Mouse (Mus musculus) limb, embryonic 15.5 days (tissue): ENCODE results near the gene Olfr707. TPM values are rescaled to one million over a fixed set of nuclear protein-coding genes. Genes with fewer than 3 reads are reported as not detected.
"Not testable (repeated sequence)": the region's sequence is repeated elsewhere in the genome, so short reads cannot be mapped to it uniquely, and the experiment has no call there.

ENCODE experiments used
- ATAC-seq: fragments of 200-750 bp; cut with Nextera tagmentation; 2 replicates; pipeline ENCODE4 v1.8.0; 2017; ENCODE audit warnings: low read depth, moderate TSS enrichment; ENCODE audit not compliant: insufficient number of reproducible peaks, low FRiP score, low TSS enrichment
- H3K27ac ChIP-seq: fragments of 300-500 bp; sonication (generic); 2 replicates; pipeline ENCODE4 v1.5.1; 2015; ENCODE audit warnings: moderate library complexity, mild to moderate bottlenecking, inconsistent platforms
- H3K27me3 ChIP-seq: fragments of 300-500 bp; sonication (generic); 2 replicates; pipeline ENCODE4 v1.6.1; 2015; ENCODE audit warnings: inconsistent platforms
- H3K36me3 ChIP-seq: fragments of 300-500 bp; sonication (generic); 2 replicates; pipeline ENCODE4 v1.6.1; 2015; ENCODE audit warnings: inconsistent platforms
- H3K4me1 ChIP-seq: fragments of 300-500 bp; sonication (generic); 2 replicates; pipeline ENCODE4 v1.6.1; 2015; ENCODE audit warnings: inconsistent platforms
- H3K4me2 ChIP-seq: fragments of 300-500 bp; sonication (generic); 2 replicates; pipeline ENCODE4 v1.6.1; 2015; ENCODE audit warnings: mild to moderate bottlenecking, inconsistent platforms
- H3K4me3 ChIP-seq: fragments of 300-500 bp; sonication (generic); 2 replicates; pipeline ENCODE4 v1.5.1; 2015; ENCODE audit warnings: mild to moderate bottlenecking, inconsistent platforms
- H3K9ac ChIP-seq: fragments of 300-500 bp; sonication (generic); 2 replicates; pipeline ENCODE4 v1.6.1; 2015; ENCODE audit warnings: inconsistent platforms
- H3K9me3 ChIP-seq: fragments of 300-500 bp; sonication (generic); 2 replicates; pipeline ENCODE4 v1.6.1; 2016; ENCODE audit warnings: inconsistent platforms
- WGBS: fragments of 180-500 bp; shearing (Covaris S2); methylation state at CpG from one replicate; pipeline ENCODE4 v1.1.7; 2015; 5-methylcytosine and 5-hydroxymethylcytosine counted together
- polyA plus RNA-seq: library from polyadenylated mRNA; unstranded; fragments of >200 nt; fragmentation: Nextera tagmentation; extraction: Ambion mirVana; gene quantifications from 2 replicates; pipeline ENCODE4 v1.2.1, GENCODE M21; 2015

The Olfr707 gene
- polyA plus RNA-seq, result not detected in 2 replicates

DNA sequence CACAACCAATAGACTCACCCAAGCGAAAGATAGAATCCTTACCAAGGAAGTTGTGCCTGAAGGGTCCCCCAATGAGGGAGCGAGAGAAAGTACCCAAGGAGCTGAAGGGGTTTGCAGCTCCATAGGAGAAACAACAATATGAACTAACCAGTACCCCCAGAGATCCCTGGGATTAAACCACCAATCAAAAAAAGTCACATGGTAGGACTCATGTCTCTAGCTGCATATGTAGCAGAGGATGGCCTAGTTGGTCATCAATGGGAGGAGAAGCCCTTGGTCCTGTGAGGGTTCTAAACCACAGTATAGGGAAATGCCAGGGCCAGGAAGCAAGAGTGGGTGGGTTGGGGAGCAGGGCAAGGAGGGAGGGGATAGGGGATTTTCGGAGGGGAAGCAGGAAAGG, at the start of gene Olfr707:
Gene Olfr707, minus strand, starts transcription at position 101 of the 400 bp plus-strand sequence.
- not testable (repeated sequence) for H3K27ac ChIP-seq, H3K4me1 ChIP-seq, H3K27me3 ChIP-seq, H3K36me3 ChIP-seq, H3K9me3 ChIP-seq, H3K9ac ChIP-seq, ATAC-seq, H3K4me3 ChIP-seq, H3K4me2 ChIP-seq
- 86% methylated on average over 3 of the region's 3 CpGs for WGBS

DNA sequence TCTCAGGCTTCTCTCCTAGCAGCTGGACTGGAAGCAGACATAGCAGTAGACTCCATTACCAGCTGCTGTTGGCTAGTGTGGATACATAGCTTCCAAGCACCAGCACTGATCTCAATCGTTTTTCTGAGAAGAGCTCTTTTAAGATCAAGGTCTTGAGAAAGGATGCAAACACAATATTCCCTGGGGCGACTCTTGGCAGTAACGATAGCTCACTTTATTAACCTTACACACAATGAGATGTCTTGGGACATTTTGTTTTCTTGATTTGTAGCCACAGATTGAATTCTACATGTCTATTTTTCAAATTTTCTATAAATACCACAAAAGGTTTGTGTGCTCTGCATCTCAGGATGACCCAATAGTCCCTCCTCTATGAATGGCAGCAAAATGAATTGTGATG, 47.2 kb upstream of the Olfr707 start, which contains the start of gene Olfr710:
Gene Olfr710, minus strand, starts transcription at position 101 of the 400 bp plus-strand sequence.
- H3K4me1 ChIP-seq, result no peaks in the 10 kb centered on the region
- no peak within 1 kb of the TSS for H3K4me2 ChIP-seq
- no peak within 1 kb of the TSS for H3K4me3 ChIP-seq
- no peaks in the 10 kb centered on the region for H3K36me3 ChIP-seq
- H3K9me3 ChIP-seq, result no peaks in the 10 kb centered on the region
- H3K27me3 ChIP-seq, result no peaks in the 10 kb centered on the region
- ATAC-seq, result no peak
- H3K9ac ChIP-seq, result no peak within 1 kb of the TSS
- no peak within 1 kb of the TSS for H3K27ac ChIP-seq
- 68% methylated on average over 3 of the region's 3 CpGs for WGBS

DNA sequence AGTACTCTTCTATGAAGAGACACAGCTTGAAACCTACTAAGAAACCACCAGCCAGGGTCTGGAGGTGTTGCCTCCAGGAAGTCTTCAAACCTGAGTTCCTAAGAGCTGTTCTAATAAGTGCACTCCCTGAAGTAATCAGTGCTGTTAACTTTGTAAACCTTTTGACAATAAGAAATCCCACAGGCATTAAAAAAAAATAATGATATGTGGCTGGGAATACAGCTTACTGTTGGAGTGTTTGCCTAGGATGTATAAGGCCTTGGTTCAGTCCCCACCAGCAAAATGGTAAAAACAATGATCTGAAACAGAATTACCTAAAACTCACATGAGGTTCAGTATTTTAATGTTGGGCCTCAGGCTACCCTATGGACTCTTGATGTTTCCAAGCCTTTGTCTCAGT, 31.1 kb upstream of the Olfr707 start, which contains the start of gene Olfr709-ps1:
Gene Olfr709-ps1, minus strand, starts transcription at position 101 of the 400 bp plus-strand sequence.
- Histone ChIP-seq H3K27me3 (no peaks in the 10 kb centered on the region), H3K27ac (no peak within 1 kb of the TSS), H3K36me3 (no peaks in the 10 kb centered on the region), H3K4me3 (no peak within 1 kb of the TSS), H3K9me3 (no peaks in the 10 kb centered on the region), H3K9ac (no peak within 1 kb of the TSS), H3K4me1 (no peaks in the 10 kb centered on the region), H3K4me2 (no peak within 1 kb of the TSS)
- ATAC-seq, result no peak

DNA sequence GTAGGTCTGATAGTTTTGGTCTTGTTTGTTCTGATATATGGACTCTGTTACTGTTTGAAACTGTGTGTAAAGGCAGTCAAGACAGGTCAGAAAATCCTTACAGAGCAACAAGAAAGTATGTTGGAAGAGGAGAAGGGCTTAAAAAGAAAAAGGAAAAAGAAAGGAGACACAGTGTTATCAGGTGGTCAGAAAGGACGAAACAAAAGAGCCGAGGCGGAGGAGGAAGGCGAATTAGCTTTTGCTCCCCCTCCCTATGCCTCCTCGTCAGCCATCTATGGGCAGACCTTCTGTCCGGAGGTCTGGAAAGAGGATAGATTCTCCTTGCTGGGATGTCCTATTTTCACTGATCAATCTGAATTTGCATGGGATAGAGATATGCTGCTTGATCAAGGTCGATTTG, 19.9 kb upstream of the Olfr707 start:
- not testable (repeated sequence) for H3K27me3 ChIP-seq, ATAC-seq, H3K27ac ChIP-seq, H3K36me3 ChIP-seq, H3K4me2 ChIP-seq, H3K9me3 ChIP-seq, H3K4me1 ChIP-seq, H3K9ac ChIP-seq, H3K4me3 ChIP-seq
- WGBS, result 90% methylated on average over 7 of the region's 7 CpGs

DNA sequence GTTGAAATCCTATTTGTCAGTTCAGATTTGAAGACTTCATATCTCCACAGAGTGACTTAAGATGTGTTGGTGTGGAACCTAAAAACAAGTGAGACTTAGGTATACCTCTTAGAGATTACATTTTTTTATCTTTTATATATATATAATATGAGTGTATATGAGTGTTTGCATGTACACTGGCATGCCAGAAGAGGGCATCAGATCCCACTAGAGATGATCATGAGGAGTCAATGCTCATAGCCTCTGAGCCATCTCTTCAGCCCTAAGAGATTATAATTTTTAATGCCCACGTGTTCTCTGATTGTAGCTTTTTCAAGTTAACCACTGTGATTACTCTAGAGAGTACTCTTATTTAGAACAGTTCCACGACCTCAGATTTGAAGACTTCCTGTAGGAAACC, 6.6 kb upstream of the Olfr707 start, which contains the start of gene Olfr1532-ps1:
Gene Olfr1532-ps1, plus strand, starts transcription at position 326 of the 400 bp plus-strand sequence.
- 53% methylated on average over 2 of the region's 2 CpGs for WGBS

DNA sequence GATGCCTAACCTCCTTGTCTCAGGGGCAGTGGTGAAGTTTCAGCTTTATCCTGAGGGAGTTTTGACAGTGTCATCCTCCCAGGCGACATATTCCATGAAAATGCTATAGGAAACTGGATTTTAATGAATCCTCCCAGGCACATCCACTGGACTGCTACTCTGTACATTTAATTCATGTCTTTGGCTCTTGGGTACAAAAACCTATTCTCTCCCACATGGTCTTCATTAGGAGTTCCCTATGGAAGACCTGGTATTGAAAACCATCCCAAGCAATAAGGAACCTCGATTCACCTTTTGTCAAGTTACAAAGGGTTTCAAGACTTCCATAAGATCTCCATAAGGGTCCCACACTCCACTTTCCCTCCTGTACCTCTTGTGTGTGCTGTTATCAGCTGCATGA, 13.0 kb downstream of the Olfr707 start, which contains the start of gene Olfr706:
Gene Olfr706, minus strand, starts transcription at position 101 of the 400 bp plus-strand sequence.
- 79% methylated on average over 2 of the region's 2 CpGs for WGBS
- no peaks in the 10 kb centered on the region for H3K27me3 ChIP-seq
- H3K9ac ChIP-seq, result no peak within 1 kb of the TSS
- no peak within 1 kb of the TSS for H3K27ac ChIP-seq
- H3K36me3 ChIP-seq, result no peaks in the 10 kb centered on the region
- ATAC-seq, result no peak
- no peak within 1 kb of the TSS for H3K4me3 ChIP-seq
- no peaks in the 10 kb centered on the region for H3K9me3 ChIP-seq
- no peak within 1 kb of the TSS for H3K4me2 ChIP-seq
- no peaks in the 10 kb centered on the region for H3K4me1 ChIP-seq

More for the DNA sequence above, 6.6 kb upstream of the Olfr707 start, which contains the start of gene Olfr1532-ps1:
- no peaks in the 10 kb centered on the region for H3K4me1 ChIP-seq
- no peaks in the 10 kb centered on the region for H3K36me3 ChIP-seq
- no peak for ATAC-seq
- H3K9ac ChIP-seq, result no peak within 1 kb of the TSS
- H3K4me2 ChIP-seq, result no peak within 1 kb of the TSS
- H3K4me3 ChIP-seq, result no peak within 1 kb of the TSS
- no peaks in the 10 kb centered on the region for H3K27me3 ChIP-seq
- no peaks in the 10 kb centered on the region for H3K9me3 ChIP-seq
- H3K27ac ChIP-seq, result no peak within 1 kb of the TSS

DNA sequence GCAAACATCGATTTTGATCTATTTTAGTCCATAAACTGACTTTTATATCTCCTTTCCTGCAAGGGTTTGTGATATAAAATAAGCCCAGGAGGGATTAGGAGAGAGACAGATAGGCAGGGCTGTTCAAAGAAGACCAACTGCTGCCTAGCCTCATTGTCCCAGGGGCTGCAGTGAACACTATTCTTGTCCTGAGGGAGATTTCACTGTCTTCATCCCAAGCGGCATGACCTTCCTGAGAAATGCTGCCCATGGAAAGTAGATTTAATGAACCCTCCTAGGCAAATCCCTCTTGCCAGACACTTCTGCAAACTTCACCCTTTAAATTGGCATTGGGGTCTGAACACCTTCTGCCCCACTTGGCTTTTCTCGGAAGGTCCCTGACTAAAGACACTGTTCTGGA, 24.2 kb downstream of the Olfr707 start, which contains the start of gene Olfr705:
Gene Olfr705, minus strand, starts transcription at position 101 of the 400 bp plus-strand sequence.
- no peaks in the 10 kb centered on the region for H3K9me3 ChIP-seq
- H3K4me3 ChIP-seq, result no peak within 1 kb of the TSS
- no peaks in the 10 kb centered on the region for H3K4me1 ChIP-seq
- H3K27me3 ChIP-seq, result no peaks in the 10 kb centered on the region
- H3K9ac ChIP-seq, result no peak within 1 kb of the TSS
- WGBS, result 80% methylated on average over 3 of the region's 3 CpGs
- ATAC-seq, result no peak
- no peak within 1 kb of the TSS for H3K27ac ChIP-seq
- no peaks in the 10 kb centered on the region for H3K36me3 ChIP-seq
- H3K4me2 ChIP-seq, result no peak within 1 kb of the TSS

DNA sequence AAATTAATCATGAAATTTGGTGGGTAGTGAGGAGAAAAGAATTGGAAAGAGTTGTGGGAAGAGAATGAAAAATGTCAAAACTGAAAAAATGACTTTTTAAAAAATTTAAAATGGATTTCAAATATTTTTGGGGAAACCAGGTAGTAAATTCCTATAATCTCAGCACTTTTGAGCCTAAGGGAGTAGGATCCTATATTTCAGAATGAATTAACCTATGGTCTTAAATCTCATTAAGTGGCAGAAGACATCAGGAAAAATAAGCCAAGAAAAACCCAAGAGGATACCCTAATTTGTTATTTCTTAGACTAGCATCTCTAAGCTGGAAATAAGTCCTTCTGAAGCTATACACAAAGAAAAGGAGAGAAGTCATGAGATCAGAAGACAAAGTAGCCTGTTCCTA, 38.2 kb downstream of the Olfr707 start, which contains the start of gene Olfr704:
Gene Olfr704, plus strand, starts transcription at position 301 of the 400 bp plus-strand sequence.
- Histone ChIP-seq H3K27me3 (no peaks in the 10 kb centered on the region), H3K9me3 (no peaks in the 10 kb centered on the region), H3K4me1 (no peaks in the 10 kb centered on the region), H3K9ac (no peak within 1 kb of the TSS), H3K4me3 (no peak within 1 kb of the TSS), H3K27ac (no peak within 1 kb of the TSS), H3K36me3 (no peaks in the 10 kb centered on the region), H3K4me2 (no peak within 1 kb of the TSS)
- ATAC-seq, result no peak

DNA sequence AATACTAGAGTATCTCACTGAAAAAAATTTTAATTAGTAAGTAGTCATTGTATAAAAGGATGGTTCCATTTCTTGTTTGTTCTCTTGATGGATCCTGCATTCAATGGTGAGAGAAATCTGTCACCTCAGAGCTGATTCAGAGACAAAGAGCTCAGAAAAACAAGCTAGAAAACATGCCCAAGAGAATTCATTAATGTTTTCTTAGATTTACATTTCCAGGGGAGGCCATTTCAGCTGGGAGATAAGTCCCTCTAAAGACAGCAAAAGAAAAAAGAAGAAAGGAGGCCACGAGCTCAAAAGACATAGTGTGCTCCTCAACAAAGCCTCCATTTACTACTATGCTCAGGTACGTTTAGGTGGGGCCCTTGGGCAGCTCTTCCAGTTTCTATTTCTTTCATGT, 58.0 kb downstream of the Olfr707 start, which contains the start of gene Olfr703:
Gene Olfr703, plus strand, starts transcription at position 301 of the 400 bp plus-strand sequence.
- no peak for ATAC-seq
- Histone ChIP-seq H3K4me1 (no peaks in the 10 kb centered on the region), H3K9ac (no peak within 1 kb of the TSS), H3K4me3 (no peak within 1 kb of the TSS), H3K36me3 (no peaks in the 10 kb centered on the region), H3K4me2 (no peak within 1 kb of the TSS), H3K27me3 (no peaks in the 10 kb centered on the region), H3K9me3 (no peaks in the 10 kb centered on the region), H3K27ac (no peak within 1 kb of the TSS)
- 65% methylated on average over 2 of the region's 2 CpGs for WGBS

Other genes with a start within 250 kb of the Olfr707 start
- not detected in 2 replicates for gene Olfr693, start 220.7 kb downstream of the Olfr707 start, polyA plus RNA-seq
- gene Olfr694, start 209.4 kb downstream of the Olfr707 start, polyA plus RNA-seq, result not detected in 2 replicates
- not detected in 2 replicates for gene Olfr695, start 184.8 kb downstream of the Olfr707 start, polyA plus RNA-seq
- gene Olfr697, start 158.8 kb downstream of the Olfr707 start, polyA plus RNA-seq, result not detected in 2 replicates
- not detected in 2 replicates for gene Olfr698, start 145.8 kb downstream of the Olfr707 start, polyA plus RNA-seq
- gene Olfr699, start 108.0 kb downstream of the Olfr707 start, polyA plus RNA-seq, result not detected in 2 replicates
- gene Olfr700, start 92.4 kb downstream of the Olfr707 start, polyA plus RNA-seq, result not detected in 2 replicates
- not detected in 2 replicates for gene Olfr701, start 87.1 kb downstream of the Olfr707 start, polyA plus RNA-seq
- gene Olfr702, start 67.3 kb downstream of the Olfr707 start, polyA plus RNA-seq, result not detected in 2 replicates
- not detected in 2 replicates for gene Olfr703, start 57.9 kb downstream of the Olfr707 start, polyA plus RNA-seq
- gene Olfr704, start 38.1 kb downstream of the Olfr707 start, polyA plus RNA-seq, result not detected in 2 replicates
- not detected in 2 replicates for gene Olfr705, start 24.4 kb downstream of the Olfr707 start, polyA plus RNA-seq
- gene Olfr706, start 13.1 kb downstream of the Olfr707 start, polyA plus RNA-seq, result not detected in 2 replicates
- not detected in 2 replicates for gene Olfr1532-ps1, start 6.8 kb upstream of the Olfr707 start, polyA plus RNA-seq
- not detected in 2 replicates for gene Olfr709-ps1, start 31.0 kb upstream of the Olfr707 start, polyA plus RNA-seq
- gene Olfr710, start 47.1 kb upstream of the Olfr707 start, polyA plus RNA-seq, result not detected in 2 replicates
- not detected in 2 replicates for gene Olfr6, start 62.7 kb upstream of the Olfr707 start, polyA plus RNA-seq
- gene Olfr711, start 74.2 kb upstream of the Olfr707 start, polyA plus RNA-seq, result not detected in 2 replicates
- not detected in 2 replicates for gene Olfr2, start 104.8 kb upstream of the Olfr707 start, polyA plus RNA-seq
- not detected in 2 replicates for gene Olfr713, start 129.9 kb upstream of the Olfr707 start, polyA plus RNA-seq
- gene Olfr714, start 169.7 kb upstream of the Olfr707 start, polyA plus RNA-seq, result not detected in 2 replicates
- not detected in 2 replicates for gene Olfr17, start 192.0 kb upstream of the Olfr707 start, polyA plus RNA-seq
- gene Olfr715b, start 209.1 kb upstream of the Olfr707 start, polyA plus RNA-seq, result not detected in 2 replicates
- not detected in 2 replicates for gene Olfr715, start 229.8 kb upstream of the Olfr707 start, polyA plus RNA-seq
- gene Olfr716, start 237.1 kb upstream of the Olfr707 start, polyA plus RNA-seq, result not detected in 2 replicates